Mouse (Mus musculus): ENCODE data around the gene Gpatch4. TPM values are rescaled to one million over a fixed set of nuclear protein-coding genes. Genes with fewer than 3 reads are reported as not detected.
A peak's percentile ranks its signal among the peaks of the same experiment; 100 is the strongest.

Gpatch4 gene
- total RNA-seq (2015; ENCODE audit: low replicate concordance) (2.9 and 4.6 TPM in 2 replicates), total RNA-seq (2017; ENCODE audit: low replicate concordance) (4.7 and 7.2 TPM in 2 replicates)

DNA sequence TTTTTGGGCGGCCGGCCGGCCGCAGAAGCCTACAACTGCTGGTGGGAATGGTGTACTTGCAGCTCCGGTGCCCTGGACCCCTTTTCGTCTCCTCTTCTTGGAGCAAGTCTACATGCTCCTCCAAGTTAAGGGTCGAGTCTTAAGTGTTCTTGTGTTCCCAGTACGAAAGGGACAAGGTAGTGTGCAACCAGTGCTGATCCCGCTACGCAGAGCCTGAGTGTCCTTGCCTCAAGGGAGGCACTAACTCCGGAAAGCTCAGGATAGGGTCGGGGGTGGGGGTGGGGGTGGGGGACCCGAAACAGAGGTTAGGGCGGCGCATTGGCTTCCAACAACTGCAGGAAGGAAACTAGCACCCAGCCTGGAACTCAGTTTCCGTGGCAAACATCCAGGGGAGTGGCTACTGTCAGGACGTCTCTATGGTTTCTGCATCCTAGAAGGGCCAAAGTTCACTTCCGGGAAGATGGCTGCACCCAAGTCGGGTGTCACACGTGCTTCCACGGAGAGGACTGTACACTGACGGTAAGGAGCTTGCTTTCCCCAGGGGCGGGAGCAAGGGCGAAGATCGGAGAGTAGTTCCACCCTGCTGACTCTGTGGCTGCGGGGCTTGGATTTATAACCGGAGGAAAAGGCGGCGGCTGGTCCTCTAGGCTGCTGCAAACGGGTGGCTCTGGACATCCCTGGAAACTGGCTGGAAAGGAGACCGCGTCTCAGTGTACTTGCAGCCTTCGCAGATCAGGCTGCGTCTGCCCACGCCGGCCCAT, at the start of gene Gpatch4:
Gpatch4 (plus strand) TSS at position 448 of the 761 bp plus-strand sequence.
- ATAC-seq (replicated peaks; ENCODE audit: low FRiP score, poor library complexity, severe bottlenecking): peak; percentile 99

DNA sequence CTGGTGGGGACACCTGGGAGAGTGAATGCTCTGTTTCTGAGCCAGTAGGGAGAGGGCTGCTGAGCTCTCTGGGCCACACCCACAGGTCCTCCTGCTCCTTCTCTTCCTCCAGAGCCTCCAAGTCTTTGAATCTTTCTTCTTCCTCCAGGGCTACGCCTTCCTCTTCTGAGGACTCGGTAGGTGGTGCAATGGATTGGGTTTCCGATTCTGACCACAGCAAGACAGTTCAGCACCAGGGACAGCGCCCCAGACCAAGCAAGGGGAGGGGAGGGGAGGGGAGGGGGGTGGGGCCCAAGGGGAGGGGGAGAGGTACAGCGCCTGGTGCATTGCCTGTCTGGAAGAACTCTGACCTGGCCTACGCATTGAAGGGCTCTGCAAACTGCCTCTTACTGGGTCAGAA, 49.5 kb upstream of the Gpatch4 start:
- no peak for ATAC-seq (replicated peaks; ENCODE audit: low FRiP score, poor library complexity, severe bottlenecking)

DNA sequence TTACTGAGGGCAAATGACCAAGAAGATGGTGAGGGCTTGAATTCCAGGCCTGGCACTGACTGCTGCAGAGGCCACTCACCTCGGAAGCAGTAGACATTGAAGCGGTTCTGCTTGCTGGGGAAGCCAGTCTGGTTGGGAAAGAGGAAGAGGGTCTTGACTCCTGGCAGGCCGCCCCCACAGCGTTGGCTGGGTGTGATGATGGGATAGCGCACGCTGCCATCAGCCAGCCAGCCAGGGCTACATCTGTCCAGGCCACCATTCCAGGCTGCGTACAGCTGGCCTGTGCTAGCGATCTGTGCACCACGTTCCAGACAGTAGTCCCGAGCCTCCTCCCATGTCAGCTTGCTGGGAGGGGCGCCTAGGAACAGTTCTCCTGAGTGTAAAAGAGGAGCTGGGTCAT, 47.6 kb upstream of the Gpatch4 start:
- no peak for ATAC-seq (replicated peaks; ENCODE audit: low FRiP score, poor library complexity, severe bottlenecking)

DNA sequence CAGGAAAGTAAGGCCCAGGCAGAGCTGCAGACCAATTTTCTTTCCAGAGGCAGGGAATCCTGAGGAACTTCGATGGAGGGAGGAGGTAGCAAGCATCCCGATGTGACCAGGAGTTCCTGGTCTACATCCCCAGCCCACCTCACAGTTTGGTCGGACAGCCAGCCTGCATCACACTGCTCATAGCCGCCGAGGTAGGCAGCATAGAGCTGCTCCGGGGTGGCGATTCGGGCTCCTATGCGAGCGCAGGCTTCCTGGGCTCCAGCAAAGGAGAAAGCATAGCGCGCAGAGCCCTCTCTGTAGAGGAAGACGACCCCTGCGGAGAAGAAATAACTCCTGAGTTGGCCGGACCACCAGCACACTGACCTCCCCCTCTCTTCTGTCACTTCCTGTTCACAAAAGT, 46.5 kb upstream of the Gpatch4 start:
- ATAC-seq (replicated peaks; ENCODE audit: low FRiP score, poor library complexity, severe bottlenecking): no peak

DNA sequence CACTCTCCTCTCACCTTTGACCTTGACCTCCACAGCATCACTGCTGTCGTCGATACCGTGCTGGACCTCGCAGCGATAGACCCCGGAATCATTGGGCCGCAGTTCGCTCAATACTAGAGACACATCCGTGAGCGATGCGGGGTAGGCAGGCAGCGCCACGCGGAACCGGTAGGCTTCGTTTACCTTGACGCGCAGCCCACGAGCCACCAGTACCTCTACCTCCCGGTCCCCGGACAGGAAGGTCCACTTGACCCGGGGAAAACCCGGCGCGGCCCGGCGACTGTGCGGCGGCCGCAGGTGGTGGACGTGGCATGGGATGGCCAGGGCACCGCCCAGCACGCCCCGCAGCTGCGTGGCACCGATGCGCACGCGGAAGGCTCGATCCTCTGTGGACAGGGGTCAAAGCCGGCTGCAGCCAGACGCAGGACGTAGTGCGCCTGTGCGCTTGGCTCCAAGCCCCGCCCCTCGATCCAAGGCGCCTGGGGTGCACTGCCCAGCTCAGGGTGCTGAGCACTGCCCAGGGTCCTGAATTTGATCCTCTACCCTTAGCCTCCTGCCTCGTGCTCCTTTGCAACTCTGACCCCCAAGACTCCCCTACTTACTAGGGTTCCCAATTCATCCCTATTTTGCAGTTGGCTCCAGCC, 45.8 kb upstream of the Gpatch4 start:
- ATAC-seq (replicated peaks; ENCODE audit: low FRiP score, poor library complexity, severe bottlenecking): no peak

DNA sequence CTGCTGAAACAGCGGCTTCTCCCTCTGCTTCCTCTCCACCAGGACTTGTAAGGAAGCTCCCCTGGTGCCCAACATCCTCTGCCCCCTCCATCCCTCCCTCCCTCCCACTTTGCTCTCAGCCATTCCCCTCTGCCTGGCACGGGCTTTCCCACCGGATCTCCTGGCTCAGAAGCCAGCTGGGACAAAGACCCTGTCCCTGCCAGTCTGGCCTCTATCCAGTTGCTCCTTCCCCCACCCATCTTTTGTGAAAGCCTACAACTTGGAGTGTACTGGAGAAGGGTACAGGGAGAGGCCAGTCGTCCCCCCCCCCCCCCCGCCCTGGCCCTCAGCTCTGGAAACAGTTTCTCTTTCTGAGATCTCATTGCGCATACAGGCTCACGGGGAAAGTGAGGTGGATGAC, 44.2 kb upstream of the Gpatch4 start:
- ATAC-seq (replicated peaks; ENCODE audit: low FRiP score, poor library complexity, severe bottlenecking): no peak

DNA sequence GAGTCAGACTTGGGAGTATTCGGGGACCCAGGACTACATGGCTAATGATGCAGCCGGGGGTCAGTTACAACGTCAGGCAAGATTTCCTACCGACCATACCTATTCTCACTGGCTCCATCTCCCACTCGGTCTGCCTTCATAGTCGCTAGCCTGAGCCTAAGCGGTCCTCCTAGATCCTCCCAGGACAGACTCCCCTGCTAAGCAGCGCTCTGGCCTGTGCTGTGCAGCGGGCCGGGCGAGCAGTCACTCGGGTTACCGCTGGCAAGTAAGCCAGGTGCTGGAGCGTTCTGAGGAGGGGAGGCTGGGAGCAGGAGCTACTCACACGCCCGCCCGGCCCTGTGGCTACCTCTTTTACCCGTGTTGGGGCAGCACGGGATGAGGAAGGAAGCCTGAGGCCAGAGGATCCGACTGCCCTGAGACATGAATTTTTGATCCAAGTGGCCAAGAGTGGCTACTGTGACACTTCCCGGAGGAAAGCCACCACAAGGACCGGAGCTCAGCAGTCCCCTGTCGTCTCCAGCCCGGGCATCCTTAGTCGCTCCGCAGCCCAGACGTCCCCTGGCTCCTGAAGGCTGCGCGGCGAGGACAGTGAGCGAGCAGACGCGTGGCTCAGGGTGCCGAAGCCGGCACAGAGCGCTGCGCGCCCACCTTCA, 43.5 kb upstream of the Gpatch4 start:
- ATAC-seq (replicated peaks; ENCODE audit: low FRiP score, poor library complexity, severe bottlenecking): no peak

DNA sequence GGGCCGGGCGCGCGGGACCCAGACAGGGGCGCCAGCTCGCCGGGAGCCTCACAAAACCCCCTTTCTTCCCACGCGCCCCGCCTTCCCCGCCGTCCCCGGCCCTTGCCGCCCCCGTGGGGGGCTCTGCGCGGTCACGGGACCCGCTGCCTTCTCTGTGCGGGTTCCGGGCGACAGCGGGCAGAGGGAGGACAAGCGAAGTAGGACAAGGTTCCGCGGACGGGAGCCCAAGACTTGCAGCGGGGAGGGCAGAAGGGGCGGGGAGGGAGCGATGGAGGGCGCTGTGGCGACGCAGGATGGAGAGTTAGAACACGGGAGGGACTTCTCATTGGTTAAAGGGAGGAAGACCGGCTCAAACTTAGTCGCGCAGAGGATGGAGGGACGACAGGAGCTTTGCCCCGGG, 42.7 kb upstream of the Gpatch4 start, which contains the start of gene Bcan:
Bcan (minus strand) TSS at position 50 of the 400 bp plus-strand sequence.
- no peak for ATAC-seq (replicated peaks; ENCODE audit: low FRiP score, poor library complexity, severe bottlenecking)

DNA sequence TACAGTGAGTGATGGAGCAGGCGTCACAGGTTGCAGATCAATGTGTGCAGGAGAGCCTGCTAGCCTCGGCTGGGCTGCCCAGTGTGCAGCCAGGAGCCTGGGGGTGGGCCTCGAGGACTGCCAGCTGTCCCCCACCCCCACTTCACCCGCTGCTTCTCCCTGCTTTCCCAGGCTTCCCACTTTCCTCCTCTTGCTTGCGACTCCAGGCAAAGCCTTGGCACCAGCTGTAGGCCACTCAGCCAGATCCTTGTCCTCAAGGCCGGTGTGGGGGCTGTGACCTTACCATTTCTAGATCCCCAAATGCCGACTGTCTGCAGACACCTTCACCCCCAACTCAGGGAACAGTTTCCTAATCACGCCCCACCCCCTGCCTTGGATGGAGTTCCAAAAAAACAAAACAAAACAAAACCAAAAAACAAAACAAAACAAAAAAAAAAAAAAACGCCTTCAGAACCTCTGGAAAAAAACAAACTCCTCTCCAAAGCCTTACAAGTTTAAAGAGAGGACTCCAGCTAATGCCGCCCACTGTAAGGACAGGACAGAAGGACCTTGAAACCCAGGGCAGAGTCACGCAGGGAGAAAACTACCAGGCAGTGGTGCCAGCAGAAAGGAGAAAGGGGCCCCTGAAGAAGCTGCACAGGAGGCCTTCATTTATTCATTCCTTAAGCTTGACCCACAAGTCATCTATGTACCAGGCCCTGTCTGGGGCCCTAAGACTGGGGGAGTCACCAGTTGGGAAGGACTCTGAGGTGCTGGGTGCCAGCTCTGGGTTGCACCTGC, 41.9 kb upstream of the Gpatch4 start:
- no peak for ATAC-seq (replicated peaks; ENCODE audit: low FRiP score, poor library complexity, severe bottlenecking)

DNA sequence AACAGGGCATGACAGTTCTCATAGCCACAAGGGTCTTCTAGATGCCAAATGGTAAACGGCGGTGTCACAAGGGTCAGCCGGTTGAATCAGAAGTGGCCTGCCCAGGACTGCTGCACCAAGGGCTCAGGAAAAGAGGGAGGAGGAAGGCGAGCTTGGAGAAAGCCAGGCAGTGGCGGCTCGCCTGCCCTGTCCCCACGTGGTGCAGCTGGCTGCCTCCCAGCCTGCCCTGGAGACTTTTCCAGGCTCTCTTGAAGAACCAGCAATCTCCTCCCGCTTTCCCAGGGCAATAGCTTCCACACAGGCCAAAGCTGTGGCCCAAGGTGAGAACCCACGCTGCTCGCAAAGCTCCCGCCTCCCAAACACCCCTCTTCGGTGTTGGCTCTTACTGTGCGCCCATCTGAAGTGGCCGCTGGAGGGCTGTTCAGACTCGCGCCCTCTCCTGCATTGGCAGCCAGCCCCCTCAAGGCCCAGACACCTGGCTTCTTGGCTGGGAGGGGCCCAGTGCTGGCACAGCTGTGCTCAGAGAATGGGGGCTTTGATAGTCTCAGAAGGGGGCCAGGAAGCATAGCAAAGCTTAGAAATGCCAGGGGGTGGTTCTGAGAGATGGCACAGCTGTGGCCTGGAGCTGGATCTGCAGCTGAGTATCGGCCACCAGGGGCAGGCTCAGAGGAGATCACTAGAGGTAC, 40.5 kb upstream of the Gpatch4 start:
- no peak for ATAC-seq (replicated peaks; ENCODE audit: low FRiP score, poor library complexity, severe bottlenecking)

DNA sequence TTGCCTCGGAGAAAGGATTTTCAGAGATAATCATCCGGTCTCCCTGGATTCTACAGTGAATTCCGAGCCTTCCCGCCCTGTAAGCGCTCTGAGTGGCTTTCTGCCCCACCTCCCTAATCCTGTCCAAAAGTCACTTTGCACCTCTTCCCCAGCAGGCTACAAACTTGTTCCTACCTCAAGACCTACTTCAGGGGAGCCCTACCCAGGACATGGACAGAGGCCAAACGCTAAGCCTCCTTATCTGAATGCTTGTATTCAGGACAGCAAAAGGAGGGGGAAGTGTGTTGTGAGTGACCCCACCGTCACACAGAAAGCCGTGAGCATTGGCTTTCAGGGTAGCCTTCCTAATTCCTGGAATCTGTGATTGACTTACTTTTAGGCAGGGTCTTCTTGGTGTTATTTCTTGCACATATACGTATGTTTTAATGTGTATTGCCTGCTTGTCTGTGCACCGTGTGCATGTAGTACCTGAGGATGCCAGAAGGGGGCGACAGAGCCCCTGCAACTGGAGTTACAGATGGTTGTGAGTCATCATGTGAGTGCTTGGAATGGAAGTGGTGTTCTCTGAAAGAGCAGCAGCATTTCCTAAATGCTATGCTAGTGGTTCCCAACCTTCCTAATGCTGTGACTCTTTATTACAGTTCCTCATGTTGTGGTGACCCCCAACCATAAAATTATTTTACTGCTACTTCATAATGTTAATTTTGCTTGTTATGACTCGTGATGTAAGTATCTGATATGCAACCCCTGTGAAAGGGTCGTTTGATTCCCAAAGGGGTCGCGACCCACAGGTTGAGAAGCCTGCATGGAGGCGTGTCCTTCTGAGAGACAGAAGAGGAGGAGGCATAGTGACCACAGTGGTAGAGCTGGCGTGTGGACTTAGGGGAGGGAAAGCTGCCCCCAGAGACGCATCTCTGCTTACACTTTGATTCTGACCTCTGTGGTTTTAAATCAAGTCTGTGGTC, 36.8 kb upstream of the Gpatch4 start:
- no peak for ATAC-seq (replicated peaks; ENCODE audit: low FRiP score, poor library complexity, severe bottlenecking)

DNA sequence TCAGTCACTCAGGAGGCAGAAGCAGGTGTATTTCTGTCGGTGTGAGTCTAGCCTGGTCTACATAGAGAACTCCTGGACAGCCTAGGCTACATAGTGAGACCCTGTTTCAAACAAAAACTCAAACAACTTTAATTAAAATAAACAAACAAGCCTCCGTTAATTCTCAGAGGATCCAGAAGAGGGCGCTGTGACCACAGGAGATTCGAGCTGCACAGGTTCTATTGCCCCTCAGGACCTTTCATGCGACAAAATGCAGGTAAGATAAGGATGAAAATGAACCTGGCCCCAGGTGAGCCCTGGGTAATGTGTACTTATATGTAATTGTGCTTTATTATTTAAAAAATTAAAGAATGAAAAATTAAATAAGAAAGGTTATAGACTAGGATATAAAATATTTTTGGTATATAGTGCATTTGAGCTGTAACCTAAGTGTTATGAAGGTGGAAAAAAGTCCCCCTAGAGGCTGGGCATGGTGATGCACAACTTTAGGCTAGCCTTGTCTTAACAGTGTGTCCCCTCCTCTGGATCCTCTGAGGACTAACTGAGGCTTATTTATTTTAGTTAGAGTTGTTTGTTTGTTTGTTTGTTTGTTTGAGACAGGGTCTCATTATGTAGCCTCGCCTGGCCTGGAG, 32.2 kb upstream of the Gpatch4 start:
- no peak for ATAC-seq (replicated peaks; ENCODE audit: low FRiP score, poor library complexity, severe bottlenecking)

DNA sequence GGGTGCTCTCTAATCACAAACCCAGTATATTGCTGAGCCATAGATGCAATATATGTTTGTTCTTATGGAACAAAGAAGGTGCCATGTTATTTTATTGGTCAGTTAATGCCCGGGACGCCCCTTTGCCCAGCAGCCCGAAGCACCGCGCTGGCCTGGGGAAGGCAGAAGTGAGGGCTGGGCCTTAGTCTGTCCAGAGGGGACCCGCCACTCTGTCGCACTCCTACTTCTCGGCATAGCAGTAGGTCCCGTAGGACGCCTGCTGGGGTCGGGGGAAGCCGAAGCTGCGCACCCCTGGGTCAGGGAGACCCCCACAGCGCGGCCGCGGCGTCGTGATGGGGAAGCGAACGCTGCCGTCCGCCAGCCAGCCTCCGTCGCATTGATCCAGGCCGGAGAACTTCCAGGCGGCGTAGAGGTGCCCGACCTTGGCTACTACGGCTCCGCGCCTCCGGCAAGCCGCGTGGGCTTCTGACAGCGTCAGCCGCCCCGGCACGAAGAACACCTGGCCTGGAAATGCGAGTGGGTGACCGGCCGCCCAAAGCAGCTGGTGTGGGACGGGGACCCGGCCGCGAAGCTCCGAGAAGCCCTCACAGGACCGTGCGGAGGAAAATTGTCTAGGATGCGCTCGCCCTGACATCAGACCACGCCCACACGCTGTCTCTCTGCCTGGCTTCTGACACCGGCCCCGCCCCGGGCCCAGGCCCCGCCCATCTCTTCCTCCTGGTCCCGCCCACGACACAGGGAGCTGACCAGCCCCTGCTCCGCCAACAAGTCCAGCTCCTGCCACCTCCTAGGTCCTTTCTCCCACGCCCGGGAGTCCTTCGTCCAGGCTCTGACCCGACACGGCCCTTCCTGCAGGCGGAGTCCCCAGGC, 20.4 kb upstream of the Gpatch4 start:
- ATAC-seq (replicated peaks; ENCODE audit: low FRiP score, poor library complexity, severe bottlenecking): peak; percentile 84

DNA sequence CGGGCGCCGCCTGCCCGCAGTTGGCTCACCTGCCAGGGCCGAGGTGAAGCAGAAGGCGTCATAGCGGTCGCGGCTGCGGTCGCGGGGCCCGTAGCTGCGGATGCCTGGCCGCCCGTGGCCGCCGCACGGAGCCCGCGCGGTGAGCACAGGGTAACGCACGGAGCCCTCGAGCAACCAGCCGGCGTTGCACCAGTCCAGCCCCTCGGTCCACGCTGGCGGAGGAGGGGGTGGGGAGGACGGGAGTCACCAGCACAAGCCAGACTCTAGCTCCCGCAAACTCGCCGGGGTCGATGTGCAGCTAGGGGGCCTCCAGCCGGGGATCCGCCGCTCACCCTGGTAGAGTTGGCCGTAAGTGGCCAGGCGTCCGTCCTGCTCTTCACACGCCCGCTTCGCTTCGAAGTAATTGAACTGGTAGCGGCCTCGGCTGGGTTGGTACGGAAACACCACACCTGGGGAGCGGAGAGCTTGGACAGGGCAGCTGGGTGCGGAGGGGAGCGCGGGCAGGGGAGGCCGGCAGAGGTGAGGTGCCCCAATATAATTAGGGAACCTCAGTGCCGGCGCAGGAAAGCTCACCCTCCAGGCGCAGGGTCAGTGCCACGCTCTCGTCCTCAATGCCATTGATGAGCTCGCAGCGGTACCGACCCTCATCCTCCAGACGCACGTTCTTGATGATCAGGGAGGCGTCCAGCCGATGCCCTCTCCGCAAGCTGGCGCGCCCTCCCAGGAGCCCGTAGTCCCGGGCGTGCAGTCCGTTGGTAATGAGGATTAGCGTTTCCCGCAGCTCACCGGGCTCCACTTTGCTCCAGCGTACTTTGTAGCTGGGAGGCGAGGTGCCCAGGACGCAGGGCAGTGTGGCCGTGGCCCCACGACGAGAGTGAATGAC, 19.5 kb upstream of the Gpatch4 start:
- no peak for ATAC-seq (replicated peaks; ENCODE audit: low FRiP score, poor library complexity, severe bottlenecking)

DNA sequence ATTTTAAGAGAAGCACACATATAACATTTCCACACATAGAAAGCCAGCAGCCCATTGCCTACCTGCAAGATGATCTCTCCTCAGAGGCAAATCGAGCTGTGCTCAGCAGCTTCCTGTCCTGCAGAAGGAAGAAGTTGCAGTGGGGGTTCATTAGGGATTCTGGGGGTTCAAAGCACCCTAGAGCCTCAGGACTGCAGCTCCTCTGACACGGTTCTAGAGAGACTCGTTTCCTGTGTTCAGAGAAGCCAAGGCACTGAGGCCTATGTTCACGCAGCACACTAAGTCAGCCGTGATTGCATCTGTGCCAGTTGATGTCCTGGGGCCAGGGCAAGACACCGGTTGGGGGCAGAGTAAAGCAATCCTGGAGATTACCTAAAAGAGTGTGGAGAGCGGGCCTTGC, 16.1 kb upstream of the Gpatch4 start:
- no peak for ATAC-seq (replicated peaks; ENCODE audit: low FRiP score, poor library complexity, severe bottlenecking)

Data from erythroblast, adult 5-6 weeks (primary cell).